ENCODE assay signal across 26 mouse cellular contexts in genomic region chr17:24279907-24280306, GRCm38 (mm10).
"Had no signal": no experiment of that assay in that cellular context is flagged by ENCODE, and none has a peak within 500 bp of the region (broad histone marks: within the 10 kb centered on the region; RNA-seq: fewer than 3 reads in every experiment).

No protein-coding gene starts in this region.

- H3K27ac ChIP-seq: heart, adult 2 months; heart, embryonic 13.5 days; heart, embryonic 15.5 days; hindbrain, embryonic 13.5 days; hindbrain, embryonic 15.5 days; hindbrain, postnatal 0 days; kidney, embryonic 15.5 days; kidney, postnatal 0 days; limb, embryonic 13.5 days; limb, embryonic 15.5 days had no signal

- H3K4me3 ChIP-seq: heart, adult 2 months; heart, embryonic 13.5 days; heart, embryonic 15.5 days; hindbrain, embryonic 13.5 days; hindbrain, embryonic 15.5 days; kidney, embryonic 15.5 days; limb, embryonic 13.5 days; limb, embryonic 15.5 days had no signal

- H3K4me2 ChIP-seq: heart, embryonic 11.5 days; heart, embryonic 13.5 days; heart, embryonic 15.5 days; hindbrain, embryonic 13.5 days; hindbrain, embryonic 15.5 days; kidney, embryonic 15.5 days; limb, embryonic 13.5 days; limb, embryonic 15.5 days had no signal

- H3K36me3 ChIP-seq: heart, embryonic 13.5 days; heart, embryonic 15.5 days; hindbrain, embryonic 13.5 days; hindbrain, embryonic 15.5 days; kidney, embryonic 15.5 days; limb, embryonic 13.5 days; limb, embryonic 15.5 days had no signal

- H3K27me3 ChIP-seq: heart, embryonic 13.5 days; heart, embryonic 15.5 days; hindbrain, embryonic 13.5 days; hindbrain, embryonic 15.5 days; kidney, embryonic 15.5 days; limb, embryonic 13.5 days; limb, embryonic 15.5 days had no signal

- H3K9me3 ChIP-seq: heart, embryonic 15.5 days; hindbrain, embryonic 13.5 days; hindbrain, embryonic 15.5 days; kidney, embryonic 15.5 days; limb, embryonic 13.5 days; limb, embryonic 15.5 days had no signal

- ATAC-seq: forebrain, postnatal 0 days; hindbrain, postnatal 0 days; intestine, embryonic 16.5 days had no signal

- DNase-seq: forebrain, postnatal 0 days; gastrocnemius, postnatal 14 days; gastrocnemius, postnatal 36 days; heart, adult 11 months; heart, adult 2 months; heart, postnatal 14 days; heart, postnatal 36 days; kidney, adult 11 months; kidney, adult 2 months; kidney, adult 9 months; kidney, postnatal 14 days; kidney, postnatal 36 days; layer of hippocampus, adult 9-11 months; layer of hippocampus, postnatal 36 days; left cerebral cortex, postnatal 4 days had no signal

- H3K4me1 ChIP-seq: heart, embryonic 15.5 days; hindbrain, embryonic 13.5 days; hindbrain, embryonic 15.5 days; kidney, embryonic 15.5 days had no signal

- H3K9ac ChIP-seq: forebrain, postnatal 0 days; heart, embryonic 13.5 days; heart, embryonic 15.5 days; hindbrain, embryonic 13.5 days; hindbrain, embryonic 15.5 days; kidney, embryonic 15.5 days; limb, embryonic 13.5 days; limb, embryonic 15.5 days had no signal
